ENCODE assay signal across 9 mouse cellular contexts in genomic region chr19:28726161-28726880, GRCm38 (mm10). TPM values are rescaled to one million over a fixed set of nuclear protein-coding genes. Genes with fewer than 3 reads are reported as not detected.
DNase-seq lines count a peak whose midpoint lies in the region; ATAC-seq and TF ChIP-seq lines count a peak whose summit lies in the region.
"Had no signal": no experiment of that assay in that cellular context is flagged by ENCODE, and none has a peak within 500 bp of the region (broad histone marks: within the 10 kb centered on the region; RNA-seq: fewer than 3 reads in every experiment).

No protein-coding gene starts in this region.

- no peak overlapping the region for H3K4me3 ChIP-seq in forebrain, embryonic 11.5 days (ENCODE audit: low read depth, low read length)
- no peak overlapping the region for H3K4me3 ChIP-seq in forebrain, embryonic 13.5 days
- no peak overlapping the region for H3K4me3 ChIP-seq in embryonic facial prominence, embryonic 14.5 days (ENCODE audit: low read depth, low read length)
- no peak overlapping the region for H3K4me3 ChIP-seq in liver, embryonic 14.5 days (ENCODE audit: insufficient read depth in 1 of 2, low read depth in 2 of 2, low read length in 2 of 2)
- H3K4me3 ChIP-seq: limb, embryonic 12.5 days had no signal

- DNase-seq in forebrain, embryonic 11.5 days (ENCODE audit: low spot score), result peak; percentile 71
- DNase-seq in 416B (ENCODE audit: low read depth), result peak; percentile 67
- peak; percentile 54 to 69 for DNase-seq in adrenal gland, postnatal 36 days
- peak; percentile 82 for DNase-seq in embryonic facial prominence, embryonic 14.5 days (ENCODE audit: low spot score)
- peak; percentile 81 for DNase-seq in kidney, postnatal 14 days
- peak; percentile 9 to 12 (median 10) for DNase-seq in liver, embryonic 14.5 days (ENCODE audit: low read depth in 3 of 3, low spot score in 3 of 3)
- DNase-seq in skeletal muscle tissue, adult 2 months (ENCODE audit: low read depth, low spot score), result peak; percentile 56

- H3K9me3 ChIP-seq in forebrain, embryonic 11.5 days (ENCODE audit: control insufficient read depth, low read length), result no peaks in the 10 kb centered on the region
- H3K9me3 ChIP-seq in forebrain, embryonic 13.5 days (replicated peaks), result no peaks in the 10 kb centered on the region
- no peaks in the 10 kb centered on the region for H3K9me3 ChIP-seq in embryonic facial prominence, embryonic 14.5 days (ENCODE audit: control insufficient read depth, low read length)
- H3K9me3 ChIP-seq in liver, embryonic 14.5 days (ENCODE audit: control insufficient read depth, low read length), result no peaks in the 10 kb centered on the region
- H3K9me3 ChIP-seq: limb, embryonic 12.5 days had no signal

- WGBS in forebrain, embryonic 11.5 days, result 59% methylated on average over 18 of the region's 18 CpGs
- WGBS in forebrain, embryonic 13.5 days, result 58% methylated on average over 18 of the region's 18 CpGs
- 54% methylated on average over 18 of the region's 18 CpGs for WGBS in embryonic facial prominence, embryonic 14.5 days
- WGBS in liver, embryonic 14.5 days (ENCODE audit: insufficient replicate concordance), result 50% methylated on average over 18 of the region's 18 CpGs

- H3K27ac ChIP-seq in forebrain, embryonic 11.5 days (ENCODE audit: low read depth, low read length), result no peak overlapping the region
- H3K27ac ChIP-seq in forebrain, embryonic 13.5 days, result no peak overlapping the region
- H3K27ac ChIP-seq in embryonic facial prominence, embryonic 14.5 days (replicated peaks; ENCODE audit: low read depth, low read length), result no peak overlapping the region
- H3K27ac ChIP-seq in liver, embryonic 14.5 days, result no peak overlapping the region
- H3K27ac ChIP-seq: limb, embryonic 12.5 days had no signal

- no peak overlapping the region for H3K9ac ChIP-seq in forebrain, embryonic 11.5 days (ENCODE audit: low read length)
- H3K9ac ChIP-seq in forebrain, embryonic 13.5 days, result no peak overlapping the region
- H3K9ac ChIP-seq in embryonic facial prominence, embryonic 14.5 days (ENCODE audit: low read depth, low read length), result no peak overlapping the region
- no peak overlapping the region for H3K9ac ChIP-seq in liver, embryonic 14.5 days (replicated peaks)
- H3K9ac ChIP-seq: limb, embryonic 12.5 days had no signal

- H3K4me2 ChIP-seq in forebrain, embryonic 11.5 days (ENCODE audit: low read depth, low read length, severe bottlenecking), result no peak overlapping the region
- H3K4me2 ChIP-seq in forebrain, embryonic 13.5 days, result no peak overlapping the region
- H3K4me2 ChIP-seq in embryonic facial prominence, embryonic 14.5 days (ENCODE audit: low read depth, low read length), result no peak overlapping the region
- H3K4me2 ChIP-seq in liver, embryonic 14.5 days (ENCODE audit: low read depth), result no peak overlapping the region
- H3K4me2 ChIP-seq: limb, embryonic 12.5 days had no signal

- no peak for TF ChIP-seq EP300 in liver, embryonic 14.5 days (IDR thresholded peaks at IDR 0.05; ENCODE audit: low read depth)

- TF ChIP-seq CTCF in liver, embryonic 14.5 days (IDR thresholded peaks at IDR 0.05; ENCODE audit: low read depth), result peak; percentile 69

- ATAC-seq in forebrain, embryonic 11.5 days (replicated peaks; ENCODE audit: low FRiP score), result no peak
- ATAC-seq in forebrain, embryonic 13.5 days, result no peak
- no peak for ATAC-seq in embryonic facial prominence, embryonic 14.5 days (ENCODE audit: low read depth)
- ATAC-seq in liver, embryonic 14.5 days (ENCODE audit: insufficient read depth), result no peak

- 0 out of 2 replicates have a peak, but pooled peaks cover 2% of the 10 kb centered on the region for H3K4me1 ChIP-seq in forebrain, embryonic 11.5 days (replicated peaks; ENCODE audit: control insufficient read depth, insufficient read depth, low read length)
- H3K4me1 ChIP-seq in forebrain, embryonic 13.5 days, result no peaks in the 10 kb centered on the region
- no peaks in the 10 kb centered on the region for H3K4me1 ChIP-seq in embryonic facial prominence, embryonic 14.5 days (ENCODE audit: control insufficient read depth, insufficient read depth, low read length)
- H3K4me1 ChIP-seq in liver, embryonic 14.5 days (replicated peaks; ENCODE audit: control insufficient read depth in 2 of 2, insufficient read depth in 2 of 2, low read length in 1 of 2), result no peaks in the 10 kb centered on the region
- H3K4me1 ChIP-seq: limb, embryonic 12.5 days had no signal

- no peaks in the 10 kb centered on the region; the same call in none of the 2 replicates for H3K27me3 ChIP-seq in forebrain, embryonic 11.5 days (ENCODE audit: control insufficient read depth, insufficient read depth, low read length)
- H3K27me3 ChIP-seq in forebrain, embryonic 13.5 days, result peaks cover 4% of the 10 kb centered on the region; the same call in 1 of the 2 replicates
- no peaks in the 10 kb centered on the region for H3K27me3 ChIP-seq in embryonic facial prominence, embryonic 14.5 days (replicated peaks; ENCODE audit: control insufficient read depth, insufficient read depth, low read length)
- no peaks in the 10 kb centered on the region for H3K27me3 ChIP-seq in liver, embryonic 14.5 days (ENCODE audit: control insufficient read depth, insufficient read depth, low read length)
- H3K27me3 ChIP-seq: limb, embryonic 12.5 days had no signal

- H3K36me3 ChIP-seq in forebrain, embryonic 11.5 days (ENCODE audit: control insufficient read depth, insufficient read depth, low read length), result no peaks in the 10 kb centered on the region
- H3K36me3 ChIP-seq in forebrain, embryonic 13.5 days (ENCODE audit: poor library complexity, severe bottlenecking), result no peaks in the 10 kb centered on the region
- H3K36me3 ChIP-seq in embryonic facial prominence, embryonic 14.5 days (ENCODE audit: control insufficient read depth, insufficient read depth, low read length), result no peaks in the 10 kb centered on the region
- H3K36me3 ChIP-seq in liver, embryonic 14.5 days (replicated peaks; ENCODE audit: control insufficient read depth, insufficient read depth, low read depth), result no peaks in the 10 kb centered on the region
- H3K36me3 ChIP-seq: limb, embryonic 12.5 days had no signal

RNA-seq across cellular contexts. Expression of gene Glis3, which starts 46.4 kb away (rescaled TPM):
- 3.4 and 3.5 TPM in 2 replicates for polyA plus RNA-seq in forebrain, embryonic 11.5 days (2014; fragmentation: Nextera tagmentation; extraction: Ambion mirVana)
- 1.1 and 1.3 TPM in 2 replicates for polyA plus RNA-seq in forebrain, embryonic 13.5 days (2015; fragmentation: Nextera tagmentation; extraction: Ambion mirVana)
- total RNA-seq in adrenal gland, postnatal 36 days (2021), result 10 to 100 TPM; 10.5 to 12.1 TPM
- polyA plus RNA-seq in embryonic facial prominence, embryonic 14.5 days (2014; fragmentation: Nextera tagmentation; extraction: Ambion mirVana), result 3.8 and 6.0 TPM in 2 replicates
- polyA plus RNA-seq in liver, embryonic 14.5 days (2012; rRNA removed), result 0.08 and 0.12 TPM in 2 replicates
- polyA plus RNA-seq in liver, embryonic 14.5 days (2014; fragmentation: Nextera tagmentation; extraction: Ambion mirVana), result 0.14 and 0.20 TPM in 2 replicates

Comparison
In these comparisons a context has a peak if more than half of its experiments do, and no peak if none do; other contexts are left out.
1. DNase-seq: peak in every context shown above with its lines; median percentile 82 in embryonic facial prominence, embryonic 14.5 days; 81 in kidney, postnatal 14 days; 71 in forebrain, embryonic 11.5 days; 67 in 416B; 62 in adrenal gland, postnatal 36 days; 56 in skeletal muscle tissue, adult 2 months; 10 in liver, embryonic 14.5 days.